Mouse (Mus musculus) megakaryocyte, embryonic 14.5 days (primary cell): Measurements from ENCODE around the gene Flt4.
"Not testable (repeated sequence)": the region's sequence is repeated elsewhere in the genome, so short reads cannot be mapped to it uniquely, and the experiment has no call there.

ENCODE experiments used
- FLI1 ChIP-seq: IDR thresholded peaks from 2 replicates; pipeline ENCODE4 v1.6.1; 2012; ENCODE audit warnings: low read length, inconsistent platforms, mixed read lengths
- GATA1 ChIP-seq: IDR thresholded peaks from 3 replicates; pipeline ENCODE4 v1.6.1; 2012; ENCODE audit warnings: mixed read lengths, low read length, inconsistent platforms, borderline replicate concordance

GRCm38 (mm10) chr11:49608938-49609867 lies at the start of gene Flt4:
- TF ChIP-seq GATA1, FLI1: not testable (repeated sequence)
